Mouse (Mus musculus): ENCODE measurements around the gene Acbd5. TPM values are rescaled to one million over a fixed set of nuclear protein-coding genes. Genes with fewer than 3 reads are reported as not detected.

Gene Acbd5
- polyA plus RNA-seq, 1 experiment from 2014 or later, result 32.5 TPM

Other genes with a start within 250 kb of the Acbd5 start
- gene Pdss1, start 172.6 kb upstream of the Acbd5 start, polyA plus RNA-seq (2015; fragmentation: Nextera tagmentation; extraction: Ambion mirVana), result 39.5 and 40.5 TPM in 2 replicates
- 52.1 and 54.0 TPM in 2 replicates for gene Abi1, start 27.9 kb upstream of the Acbd5 start, polyA plus RNA-seq (2015; fragmentation: Nextera tagmentation; extraction: Ambion mirVana)
- gene Mastl, start 87.9 kb downstream of the Acbd5 start, polyA plus RNA-seq (2015; fragmentation: Nextera tagmentation; extraction: Ambion mirVana), result 5.9 and 7.8 TPM in 2 replicates
- 58.7 and 59.2 TPM in 2 replicates for gene Yme1l1, start 88.2 kb downstream of the Acbd5 start, polyA plus RNA-seq (2015; fragmentation: Nextera tagmentation; extraction: Ambion mirVana)
- gene 4931423N10Rik, start 139.3 kb downstream of the Acbd5 start, polyA plus RNA-seq (2015; fragmentation: Nextera tagmentation; extraction: Ambion mirVana), result not detected in 2 replicates

Data from intestine, embryonic 16.5 days (tissue).